Mouse (Mus musculus) hindbrain, embryonic 12.5 days (tissue): Measurements from ENCODE around the gene B230118H07Rik. TPM values are rescaled to one million over a fixed set of nuclear protein-coding genes. Genes with fewer than 3 reads are reported as not detected.
"Not testable (repeated sequence)": the region's sequence is repeated elsewhere in the genome, so short reads cannot be mapped to it uniquely, and the experiment has no call there.

ENCODE experiments used
- ATAC-seq: fragments of 200-750 bp; cut with Nextera tagmentation; 2 replicates; pipeline ENCODE4 v1.8.0; 2017; ENCODE audit warnings: moderate TSS enrichment; ENCODE audit not compliant: low FRiP score
- H3K27ac ChIP-seq: fragments of 300-500 bp; sonication (generic); 2 replicates; pipeline ENCODE4 v1.5.1; 2016; ENCODE audit warnings: mild to moderate bottlenecking
- H3K27me3 ChIP-seq: fragments of 300-500 bp; sonication (generic); 2 replicates; pipeline ENCODE4 v1.6.1; 2016; ENCODE audit warnings: mild to moderate bottlenecking
- H3K36me3 ChIP-seq: fragments of 300-500 bp; sonication (generic); 2 replicates; pipeline ENCODE4 v1.6.1; 2016; ENCODE audit warnings: mild to moderate bottlenecking
- H3K4me1 ChIP-seq: fragments of 300-500 bp; sonication (generic); 2 replicates; pipeline ENCODE4 v1.6.1; 2016
- H3K4me2 ChIP-seq: fragments of 300-500 bp; sonication (generic); replicated peaks from 2 replicates; pipeline ENCODE4 v1.6.1; 2016; ENCODE audit warnings: mild to moderate bottlenecking
- H3K4me3 ChIP-seq: fragments of 300-500 bp; sonication (generic); 2 replicates; pipeline ENCODE4 v1.5.1; 2016; ENCODE audit warnings: mild to moderate bottlenecking
- H3K9ac ChIP-seq: fragments of 300-500 bp; sonication (generic); 2 replicates; pipeline ENCODE4 v1.6.1; 2016; ENCODE audit warnings: mild to moderate bottlenecking, moderate library complexity
- H3K9me3 ChIP-seq: fragments of 300-500 bp; sonication (generic); replicated peaks from 2 replicates; pipeline ENCODE4 v1.6.1; 2016; ENCODE audit warnings: mild to moderate bottlenecking
- WGBS: fragments of 180-500 bp; shearing (Covaris S2); methylation state at CpG from one replicate; pipeline ENCODE4 v1.1.7; 2016; 5-methylcytosine and 5-hydroxymethylcytosine counted together
- polyA plus RNA-seq: library from polyadenylated mRNA; unstranded; fragments of >200 nt; fragmentation: Nextera tagmentation; extraction: Ambion mirVana; gene quantifications from 2 replicates; pipeline ENCODE4 v1.2.1, GENCODE M21; 2016

Gene B230118H07Rik
- polyA plus RNA-seq, 1 experiment from 2014 or later: 57.7 TPM

GRCm38 (mm10) chr2:101536887-101537286 lies 112.4 kb downstream of the B230118H07Rik start:
- H3K36me3 ChIP-seq, H3K4me2 ChIP-seq, H3K27me3 ChIP-seq, ATAC-seq, H3K4me3 ChIP-seq, H3K4me1 ChIP-seq, H3K9me3 ChIP-seq, H3K9ac ChIP-seq, H3K27ac ChIP-seq: not testable (repeated sequence)
- 83% methylated on average over 6 of the region's 6 CpGs for WGBS

DNA sequence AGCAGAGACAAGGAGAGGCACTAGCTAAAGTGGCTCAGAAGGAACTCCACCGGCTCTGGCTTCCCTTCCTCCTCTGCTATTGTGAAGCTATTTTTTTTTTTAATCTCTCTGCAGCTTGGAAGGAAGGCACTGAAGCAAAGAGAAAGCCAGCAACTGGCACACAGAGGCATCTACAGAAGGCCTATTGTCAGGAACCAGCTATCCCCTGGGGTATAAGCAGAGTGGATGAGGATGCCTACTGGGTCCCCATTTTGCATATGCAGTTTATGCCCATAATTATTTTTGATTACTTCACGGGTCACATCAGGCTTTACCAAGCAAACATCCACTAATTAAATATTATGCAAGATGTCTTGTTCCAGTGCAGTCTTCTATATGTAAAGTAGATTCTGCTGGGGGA lies 115.6 kb downstream of the B230118H07Rik start:
- WGBS: 25% methylated on average over 2 of the region's 2 CpGs
- H3K27me3 ChIP-seq: no peaks in the 10 kb centered on the region
- no peak overlapping the region for H3K27ac ChIP-seq
- H3K4me2 ChIP-seq: no peak overlapping the region
- no peaks in the 10 kb centered on the region for H3K9me3 ChIP-seq
- peak; percentile 78 for ATAC-seq
- no peak overlapping the region for H3K4me3 ChIP-seq
- peaks cover 4% of the 10 kb centered on the region for H3K4me1 ChIP-seq
- no peak overlapping the region for H3K9ac ChIP-seq
- no peaks in the 10 kb centered on the region for H3K36me3 ChIP-seq

DNA sequence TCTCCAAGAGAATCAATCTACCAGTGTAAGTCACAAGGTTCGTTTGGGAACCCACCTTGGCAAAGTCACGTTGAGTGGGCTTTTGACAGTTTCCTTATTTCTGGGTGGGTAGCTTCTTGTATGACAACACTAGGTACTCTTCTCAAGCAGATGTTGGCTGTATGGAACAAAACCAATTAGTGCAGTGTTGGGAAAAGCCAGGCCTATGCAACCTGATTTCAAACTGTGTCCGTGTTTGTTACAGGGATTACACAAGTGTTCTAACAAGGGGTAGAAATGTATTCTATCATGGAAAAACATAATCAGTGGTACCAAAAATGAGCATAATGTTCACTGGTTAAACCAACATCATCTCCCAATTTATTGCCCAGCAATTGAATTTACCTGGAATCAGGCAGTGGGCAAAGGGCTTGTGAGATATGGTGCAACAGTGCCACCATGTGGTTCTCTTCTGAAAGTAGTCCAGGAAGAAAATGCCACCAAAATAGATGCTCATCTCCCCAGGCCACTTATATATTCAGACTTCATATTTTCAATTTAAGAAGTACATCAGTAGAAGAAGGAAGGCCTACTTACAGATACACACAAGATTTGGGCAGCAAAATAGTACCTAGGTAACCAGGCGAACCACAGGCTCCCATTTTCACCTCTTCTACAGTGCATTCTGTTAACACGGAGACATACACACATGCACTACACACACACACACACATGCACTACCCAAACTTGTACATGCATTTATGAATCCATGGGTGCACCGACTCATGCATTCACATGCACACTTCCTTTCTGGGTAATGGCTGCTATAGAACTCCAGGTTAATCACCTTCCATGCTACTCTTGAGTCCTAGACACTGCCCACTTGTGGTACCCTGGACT lies 123.6 kb downstream of the B230118H07Rik start:
- Histone ChIP-seq H3K9me3 (no peaks in the 10 kb centered on the region), H3K9ac (no peak overlapping the region), H3K27ac (no peak overlapping the region), H3K27me3 (no peaks in the 10 kb centered on the region), H3K4me3 (no peak overlapping the region), H3K4me1 (no peaks in the 10 kb centered on the region), H3K4me2 (no peak overlapping the region), H3K36me3 (no peaks in the 10 kb centered on the region)
- peak; percentile 60 for ATAC-seq
- 70% methylated on average over 6 of the region's 6 CpGs for WGBS

GRCm38 (mm10) chr2:101525091-101525490 lies 124.2 kb downstream of the B230118H07Rik start:
- Histone ChIP-seq H3K27ac (no peak overlapping the region), H3K4me1 (no peaks in the 10 kb centered on the region), H3K36me3 (no peaks in the 10 kb centered on the region), H3K9me3 (no peaks in the 10 kb centered on the region), H3K9ac (no peak overlapping the region), H3K4me2 (no peak overlapping the region), H3K27me3 (no peaks in the 10 kb centered on the region), H3K4me3 (no peak overlapping the region)
- no peak for ATAC-seq
- 85% methylated on average over 4 of the region's 4 CpGs for WGBS

- 86% methylated on average over 1 of the region's 1 CpGs for WGBS
- no peak overlapping the region for H3K4me3 ChIP-seq
Observed at GRCm38 (mm10) chr2:101520503-101520902, 128.8 kb downstream of the B230118H07Rik start.

DNA sequence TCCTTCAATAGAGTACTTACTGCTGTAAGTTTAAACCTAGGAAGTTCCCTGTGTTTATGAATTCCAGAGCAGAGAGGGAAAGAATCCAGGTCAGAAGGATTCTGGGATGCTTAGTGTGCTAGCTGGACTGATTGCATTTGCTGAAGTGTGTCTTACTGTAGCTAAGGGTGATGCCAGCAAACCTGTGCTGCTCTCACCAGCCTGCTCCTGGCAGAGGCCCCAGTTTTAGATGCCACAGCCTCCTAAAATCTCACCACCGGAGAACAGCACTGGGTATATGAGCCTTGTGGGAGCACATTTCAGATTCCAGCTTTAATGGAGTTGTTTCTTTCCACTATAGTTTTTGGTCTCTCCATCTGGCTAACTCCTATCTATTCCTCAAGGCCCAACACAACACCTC lies 129.4 kb downstream of the B230118H07Rik start:
- no peak for ATAC-seq
- Histone ChIP-seq H3K4me3 (no peak overlapping the region), H3K27ac (no peak overlapping the region), H3K4me2 (no peak overlapping the region), H3K9me3 (no peaks in the 10 kb centered on the region), H3K27me3 (no peaks in the 10 kb centered on the region), H3K9ac (no peak overlapping the region), H3K36me3 (no peaks in the 10 kb centered on the region), H3K4me1 (no peaks in the 10 kb centered on the region)
- 95% methylated on average over 1 of the region's 1 CpGs for WGBS

More at GRCm38 (mm10) chr2:101520503-101520902, 128.8 kb downstream of the B230118H07Rik start:
- H3K27ac ChIP-seq: no peak overlapping the region
- H3K9me3 ChIP-seq: no peaks in the 10 kb centered on the region
- ATAC-seq: no peak
- no peaks in the 10 kb centered on the region for H3K4me1 ChIP-seq
- H3K9ac ChIP-seq: no peak overlapping the region
- H3K27me3 ChIP-seq: no peaks in the 10 kb centered on the region
- H3K4me2 ChIP-seq: no peak overlapping the region
- no peaks in the 10 kb centered on the region for H3K36me3 ChIP-seq

Other genes with a start within 250 kb of the B230118H07Rik start
- gene Rag2, start 24.8 kb downstream of the B230118H07Rik start, polyA plus RNA-seq: 0.22 and 0.31 TPM in 2 replicates
- 0.80 and 0.82 TPM in 2 replicates for gene Rag1, start within 50 bp of the B230118H07Rik start, polyA plus RNA-seq
- gene Traf6, start 28.9 kb upstream of the B230118H07Rik start, polyA plus RNA-seq: 14.0 and 15.8 TPM in 2 replicates
- gene Prr5l, start 233.5 kb upstream of the B230118H07Rik start, polyA plus RNA-seq: 12.4 and 13.6 TPM in 2 replicates
- gene Commd9, start 236.7 kb upstream of the B230118H07Rik start, polyA plus RNA-seq: 76.2 and 85.3 TPM in 2 replicates